Mouse (Mus musculus) hindbrain, embryonic 12.5 days (tissue): ENCODE measurements around the gene Ddc. TPM values are rescaled to one million over a fixed set of nuclear protein-coding genes. Genes with fewer than 3 reads are reported as not detected.

Experiments
- ATAC-seq: fragments of 200-750 bp; cut with Nextera tagmentation; 2 replicates; pipeline ENCODE4 v1.8.0; 2017; ENCODE audit warnings: moderate TSS enrichment; ENCODE audit not compliant: low FRiP score
- H3K27ac ChIP-seq: fragments of 300-500 bp; sonication (generic); 2 replicates; pipeline ENCODE4 v1.5.1; 2016; ENCODE audit warnings: mild to moderate bottlenecking
- H3K27me3 ChIP-seq: fragments of 300-500 bp; sonication (generic); 2 replicates; pipeline ENCODE4 v1.6.1; 2016; ENCODE audit warnings: mild to moderate bottlenecking
- H3K36me3 ChIP-seq: fragments of 300-500 bp; sonication (generic); 2 replicates; pipeline ENCODE4 v1.6.1; 2016; ENCODE audit warnings: mild to moderate bottlenecking
- H3K4me1 ChIP-seq: fragments of 300-500 bp; sonication (generic); 2 replicates; pipeline ENCODE4 v1.6.1; 2016
- H3K4me2 ChIP-seq: fragments of 300-500 bp; sonication (generic); replicated peaks from 2 replicates; pipeline ENCODE4 v1.6.1; 2016; ENCODE audit warnings: mild to moderate bottlenecking
- H3K4me3 ChIP-seq: fragments of 300-500 bp; sonication (generic); 2 replicates; pipeline ENCODE4 v1.5.1; 2016; ENCODE audit warnings: mild to moderate bottlenecking
- H3K9ac ChIP-seq: fragments of 300-500 bp; sonication (generic); 2 replicates; pipeline ENCODE4 v1.6.1; 2016; ENCODE audit warnings: mild to moderate bottlenecking, moderate library complexity
- H3K9me3 ChIP-seq: fragments of 300-500 bp; sonication (generic); replicated peaks from 2 replicates; pipeline ENCODE4 v1.6.1; 2016; ENCODE audit warnings: mild to moderate bottlenecking
- WGBS: fragments of 180-500 bp; shearing (Covaris S2); methylation state at CpG from one replicate; pipeline ENCODE4 v1.1.7; 2016; 5-methylcytosine and 5-hydroxymethylcytosine counted together
- polyA plus RNA-seq: library from polyadenylated mRNA; unstranded; fragments of >200 nt; fragmentation: Nextera tagmentation; extraction: Ambion mirVana; gene quantifications from 2 replicates; pipeline ENCODE4 v1.2.1, GENCODE M21; 2016

Ddc gene
- polyA plus RNA-seq, 1 experiment from 2014 or later = 8.3 TPM

DNA sequence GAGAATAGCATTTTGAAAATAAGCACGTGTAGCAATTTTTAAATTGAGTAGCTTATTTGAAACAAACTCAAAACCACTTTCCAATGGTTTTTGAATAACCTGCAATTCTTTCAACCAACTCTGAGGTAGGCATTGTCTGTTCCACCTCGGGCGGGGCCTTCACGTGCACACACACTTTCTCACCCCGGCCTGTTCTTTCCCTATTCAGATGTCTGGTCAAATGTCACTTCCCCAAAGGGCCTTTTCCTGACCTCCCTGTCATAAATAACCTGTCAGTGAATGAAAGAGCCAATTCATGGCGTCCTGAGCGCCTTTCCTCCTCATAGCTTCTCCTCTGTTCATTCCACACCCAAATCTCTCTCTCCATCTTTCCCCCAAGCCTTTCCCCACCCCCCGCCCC is 64.8 kb downstream of the Ddc start:
- no peak overlapping the region for H3K9ac ChIP-seq
- peaks cover 57% of the 10 kb centered on the region for H3K4me1 ChIP-seq
- no peaks in the 10 kb centered on the region for H3K36me3 ChIP-seq
- H3K27me3 ChIP-seq = no peaks in the 10 kb centered on the region
- H3K4me3 ChIP-seq = no peak overlapping the region
- peak overlapping the region; percentile 78 for H3K27ac ChIP-seq
- WGBS = 17% methylated on average over 8 of the region's 8 CpGs
- H3K9me3 ChIP-seq = no peaks in the 10 kb centered on the region
- no peak for ATAC-seq
- H3K4me2 ChIP-seq = no peak overlapping the region

GRCm38 (mm10) chr11:11832755-11833084 is 65.2 kb downstream of the Ddc start:
- WGBS = 29% methylated on average over 6 of the region's 6 CpGs
- peak overlapping the region; percentile 78 for H3K27ac ChIP-seq
- no peak overlapping the region for H3K4me2 ChIP-seq
- no peak for ATAC-seq
- H3K27me3 ChIP-seq = no peaks in the 10 kb centered on the region
- no peak overlapping the region for H3K9ac ChIP-seq
- no peak overlapping the region for H3K4me3 ChIP-seq
- H3K4me1 ChIP-seq = peaks cover 58% of the 10 kb centered on the region
- H3K36me3 ChIP-seq = no peaks in the 10 kb centered on the region
- H3K9me3 ChIP-seq = no peaks in the 10 kb centered on the region

DNA sequence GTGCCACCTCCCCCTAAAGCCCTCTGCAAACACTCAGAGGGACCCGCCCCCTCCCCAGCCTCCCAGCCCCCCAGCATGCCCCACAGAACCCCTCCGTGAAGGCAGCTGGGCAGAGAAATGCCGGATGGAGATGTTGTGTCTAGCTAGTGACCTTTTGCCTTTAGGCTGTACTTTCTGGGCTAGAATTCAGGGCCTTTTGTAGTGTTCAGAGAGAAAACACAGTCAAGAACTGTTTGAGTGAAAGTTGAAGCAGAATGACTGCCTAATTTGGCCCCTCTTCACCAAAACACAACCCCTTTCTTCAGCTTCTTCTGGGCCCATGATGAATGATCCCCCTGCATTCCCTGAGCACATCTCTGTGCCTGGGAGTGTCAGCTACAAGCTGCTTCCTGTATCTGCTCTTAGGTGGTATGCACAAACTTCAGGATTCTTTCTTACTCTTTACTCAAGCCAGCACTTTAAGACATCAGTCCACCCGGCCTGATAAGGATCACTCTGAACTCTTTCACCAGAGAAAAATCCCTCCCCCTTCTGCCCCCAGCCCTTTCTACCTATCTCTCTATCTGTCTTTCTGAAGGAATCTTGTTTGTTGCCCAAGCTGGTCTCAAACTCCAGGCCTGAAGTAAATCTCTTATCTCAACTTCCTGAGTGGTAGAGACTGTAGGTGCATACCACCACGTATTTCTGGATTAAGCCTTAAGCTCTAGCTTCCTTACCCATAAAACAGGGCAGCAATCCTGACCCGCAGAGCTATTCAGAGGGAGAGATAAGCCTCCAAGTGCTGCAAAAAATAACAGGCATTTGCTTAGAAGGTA is 65.8 kb downstream of the Ddc start:
- Histone ChIP-seq H3K27ac (peak overlapping the region; percentile 78), H3K4me2 (no peak overlapping the region), H3K9me3 (no peaks in the 10 kb centered on the region), H3K27me3 (no peaks in the 10 kb centered on the region), H3K4me3 (no peak overlapping the region), H3K4me1 (peaks cover 58% of the 10 kb centered on the region), H3K36me3 (no peaks in the 10 kb centered on the region), H3K9ac (no peak overlapping the region)
- no peak for ATAC-seq
- WGBS = 12% methylated on average over 6 of the region's 6 CpGs

GRCm38 (mm10) chr11:11831526-11831925 is 66.4 kb downstream of the Ddc start:
- Histone ChIP-seq H3K36me3 (no peaks in the 10 kb centered on the region), H3K4me3 (no peak overlapping the region), H3K27me3 (no peaks in the 10 kb centered on the region), H3K9me3 (no peaks in the 10 kb centered on the region), H3K9ac (no peak overlapping the region), H3K4me2 (no peak overlapping the region), H3K27ac (peak overlapping the region; percentile 78), H3K4me1 (peaks cover 54% of the 10 kb centered on the region)
- 12% methylated on average over 6 of the region's 6 CpGs for WGBS
- no peak for ATAC-seq

DNA sequence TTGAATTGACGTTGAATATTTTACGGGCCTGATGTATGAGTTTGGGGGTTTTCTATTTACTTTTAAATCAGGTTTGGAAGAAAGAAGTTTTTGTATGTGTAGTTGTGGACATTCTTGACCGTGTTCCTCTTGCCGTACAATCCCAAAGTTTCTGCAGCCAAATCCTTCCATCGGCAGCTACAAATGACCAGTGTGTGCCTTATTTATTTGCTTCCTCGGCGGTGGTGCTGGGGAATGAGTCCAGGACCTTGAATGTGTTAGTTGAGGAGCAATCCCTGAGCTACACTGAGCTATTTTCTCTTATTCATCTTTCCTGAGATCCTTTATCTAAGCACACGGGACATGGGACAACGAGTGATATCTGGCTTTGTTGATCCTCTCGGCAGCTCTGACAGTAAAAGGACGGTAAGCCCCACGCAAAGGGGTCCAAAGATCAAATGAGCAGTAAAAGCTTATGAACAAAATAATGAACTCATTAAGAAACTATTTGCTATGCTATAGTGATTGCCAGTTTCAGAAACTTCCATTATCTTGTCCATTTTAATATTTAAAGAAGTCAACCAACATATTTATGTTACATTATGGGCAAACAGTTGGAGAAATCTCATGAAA is 67.0 kb downstream of the Ddc start:
- Histone ChIP-seq H3K9ac (no peak overlapping the region), H3K36me3 (no peaks in the 10 kb centered on the region), H3K4me2 (no peak overlapping the region), H3K4me3 (no peak overlapping the region), H3K9me3 (no peaks in the 10 kb centered on the region), H3K4me1 (peaks cover 51% of the 10 kb centered on the region), H3K27ac (peak overlapping the region; percentile 79; the same call in 1 of the 2 replicates), H3K27me3 (no peaks in the 10 kb centered on the region)
- 25% methylated on average over 12 of the region's 12 CpGs for WGBS
- ATAC-seq = no peak

- Histone ChIP-seq H3K9ac (no peak overlapping the region), H3K36me3 (no peaks in the 10 kb centered on the region), H3K4me3 (no peak overlapping the region), H3K9me3 (no peaks in the 10 kb centered on the region), H3K4me2 (no peak overlapping the region), H3K4me1 (peaks cover 60% of the 10 kb centered on the region), H3K27ac (peak overlapping the region; percentile 79), H3K27me3 (no peaks in the 10 kb centered on the region)
- WGBS = 21% methylated on average over 11 of the region's 11 CpGs
- ATAC-seq = no peak
Measured at GRCm38 (mm10) chr11:11829161-11830000, 68.6 kb downstream of the Ddc start.

- H3K4me1 ChIP-seq = peaks cover 67% of the 10 kb centered on the region
- H3K27ac ChIP-seq = peak overlapping the region; percentile 79
- H3K4me2 ChIP-seq = no peak overlapping the region; the same call in 1 of the 2 replicates
- no peak overlapping the region for H3K9ac ChIP-seq
- H3K4me3 ChIP-seq = no peak overlapping the region
- H3K36me3 ChIP-seq = no peaks in the 10 kb centered on the region
- no peaks in the 10 kb centered on the region for H3K27me3 ChIP-seq
- no peaks in the 10 kb centered on the region for H3K9me3 ChIP-seq
- WGBS = 23% methylated on average over 6 of the region's 6 CpGs
- ATAC-seq = no peak
Measured at GRCm38 (mm10) chr11:11828761-11829160, 69.2 kb downstream of the Ddc start.

DNA sequence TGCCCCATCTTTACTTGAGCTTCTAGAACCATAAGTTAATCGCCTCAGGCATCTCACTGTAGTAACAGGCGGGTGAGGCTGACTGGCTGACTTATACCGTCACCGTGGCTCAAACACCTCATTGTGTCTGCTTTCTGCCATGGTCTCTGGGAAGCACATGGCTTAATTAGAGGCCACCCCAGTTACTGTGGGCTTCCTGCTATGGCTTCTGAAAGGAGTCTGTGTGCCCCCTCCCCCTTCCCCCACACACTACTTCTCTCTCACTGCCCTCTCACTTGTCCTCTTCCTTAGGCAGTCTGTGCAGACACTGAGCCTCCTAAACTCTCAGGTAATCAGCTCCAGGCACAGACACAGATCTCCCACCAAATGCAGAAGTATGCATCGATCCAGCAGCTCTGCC is 69.7 kb downstream of the Ddc start:
- Histone ChIP-seq H3K27me3 (no peaks in the 10 kb centered on the region), H3K9me3 (no peaks in the 10 kb centered on the region), H3K4me3 (no peak overlapping the region), H3K27ac (peak overlapping the region; percentile 79), H3K4me2 (no peak overlapping the region), H3K36me3 (no peaks in the 10 kb centered on the region), H3K9ac (no peak overlapping the region), H3K4me1 (peaks cover 68% of the 10 kb centered on the region)
- WGBS = 22% methylated on average over 5 of the region's 5 CpGs
- ATAC-seq = peak; percentile 44

DNA sequence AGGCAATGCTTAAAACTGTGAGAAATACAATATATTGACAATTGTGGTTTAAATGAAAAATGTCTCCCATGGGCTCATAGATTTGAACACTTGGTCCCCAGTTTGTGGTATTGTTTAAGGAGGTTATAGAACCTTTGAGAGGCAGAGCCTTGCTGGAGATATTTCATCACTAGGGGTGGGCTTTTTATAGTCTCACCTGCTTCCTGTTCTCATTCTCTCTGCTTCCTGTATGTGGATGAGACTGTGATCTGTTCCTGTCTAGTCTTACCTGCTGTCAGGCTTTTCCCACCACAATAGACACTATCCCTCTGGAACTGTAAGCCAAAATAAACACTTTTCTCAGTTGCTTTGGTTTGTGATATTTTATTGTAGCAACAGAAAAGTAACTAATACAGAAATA is 71.5 kb downstream of the Ddc start:
- Histone ChIP-seq H3K9me3 (no peaks in the 10 kb centered on the region), H3K27ac (no peak overlapping the region), H3K36me3 (no peaks in the 10 kb centered on the region), H3K4me2 (no peak overlapping the region), H3K9ac (no peak overlapping the region), H3K4me1 (peaks cover 68% of the 10 kb centered on the region), H3K4me3 (no peak overlapping the region), H3K27me3 (no peaks in the 10 kb centered on the region)
- no peak for ATAC-seq

GRCm38 (mm10) chr11:11825670-11826069 is 72.3 kb downstream of the Ddc start:
- Histone ChIP-seq H3K9me3 (no peaks in the 10 kb centered on the region), H3K27ac (peak overlapping the region; percentile 79), H3K4me2 (no peak overlapping the region), H3K4me3 (no peak overlapping the region), H3K4me1 (peaks cover 66% of the 10 kb centered on the region), H3K36me3 (no peaks in the 10 kb centered on the region), H3K9ac (no peak overlapping the region), H3K27me3 (no peaks in the 10 kb centered on the region)
- 76% methylated on average over 6 of the region's 6 CpGs for WGBS
- no peak for ATAC-seq

- WGBS = 46% methylated on average over 3 of the region's 3 CpGs
- Histone ChIP-seq H3K4me3 (no peak overlapping the region), H3K4me1 (peaks cover 63% of the 10 kb centered on the region), H3K36me3 (no peaks in the 10 kb centered on the region), H3K27ac (peak overlapping the region; percentile 79), H3K9me3 (no peaks in the 10 kb centered on the region), H3K9ac (no peak overlapping the region), H3K27me3 (no peaks in the 10 kb centered on the region), H3K4me2 (no peak overlapping the region)
- 0 out of 2 replicates have a peak, but pooled peaks have one; percentile 4 for ATAC-seq
Measured at GRCm38 (mm10) chr11:11824970-11825635, 72.8 kb downstream of the Ddc start.
